Mouse (Mus musculus): ENCODE measurements at regions not wholly inside any gene's neighbourhood (a gene's known extent, or its start where the extent isn't known, plus 50 kb on each side); places are given as distances from the start of the nearest gene placed in this dataset.

GRCm38 (mm10) chr15:65733326-65733725, 718.6 kb upstream of the Gm21961 start:
- no peak for ATAC-seq

GRCm38 (mm10) chr15:65731308-65731707, 716.6 kb upstream of the Gm21961 start:
- ATAC-seq = peak; percentile 82

DNA sequence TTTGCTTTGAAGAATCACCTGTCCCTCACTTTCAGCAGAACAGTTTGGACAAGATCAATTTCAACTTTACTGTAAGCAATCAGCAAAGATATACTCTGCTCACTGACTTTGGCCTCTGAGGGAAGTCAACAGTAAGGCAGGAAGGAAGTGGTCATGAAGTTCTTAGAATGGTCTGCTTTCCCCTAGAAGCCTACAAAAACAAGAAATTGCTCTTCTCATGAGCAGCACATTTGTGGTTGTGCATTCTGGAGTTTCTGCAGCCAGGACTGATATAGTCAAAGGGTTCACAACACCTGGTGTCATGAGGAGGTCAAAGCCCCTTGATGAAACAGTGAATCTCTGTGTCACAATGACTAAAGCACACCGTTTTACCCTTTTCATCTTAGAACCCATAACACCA, 712.4 kb upstream of the Gm21961 start:
- ATAC-seq = peak; percentile 85

- ATAC-seq = no peak
Measured at GRCm38 (mm10) chr15:65726271-65726670, 711.6 kb upstream of the Gm21961 start.

- ATAC-seq = peak; percentile 72
Measured at GRCm38 (mm10) chr15:65703559-65703958, 688.9 kb upstream of the Gm21961 start.

DNA sequence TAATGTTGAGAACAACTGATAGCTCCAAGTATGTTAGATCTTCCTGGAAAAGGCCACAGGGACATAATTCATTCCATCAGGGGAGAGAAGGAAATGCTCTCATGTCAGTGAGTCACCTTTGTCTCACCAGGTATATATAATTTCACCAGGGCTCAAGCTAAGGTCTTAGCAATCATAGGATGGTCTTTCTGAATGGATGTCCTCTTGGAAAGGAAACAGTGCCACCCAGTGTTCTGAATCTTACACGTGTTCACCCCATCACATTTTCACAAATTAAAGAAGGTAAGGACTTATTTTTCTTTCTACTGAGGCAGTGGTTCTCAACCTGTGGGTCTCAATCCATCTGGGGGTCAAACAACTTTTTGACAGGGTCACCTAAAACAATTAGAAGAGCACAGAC, 686.8 kb upstream of the Gm21961 start:
- no peak for ATAC-seq

DNA sequence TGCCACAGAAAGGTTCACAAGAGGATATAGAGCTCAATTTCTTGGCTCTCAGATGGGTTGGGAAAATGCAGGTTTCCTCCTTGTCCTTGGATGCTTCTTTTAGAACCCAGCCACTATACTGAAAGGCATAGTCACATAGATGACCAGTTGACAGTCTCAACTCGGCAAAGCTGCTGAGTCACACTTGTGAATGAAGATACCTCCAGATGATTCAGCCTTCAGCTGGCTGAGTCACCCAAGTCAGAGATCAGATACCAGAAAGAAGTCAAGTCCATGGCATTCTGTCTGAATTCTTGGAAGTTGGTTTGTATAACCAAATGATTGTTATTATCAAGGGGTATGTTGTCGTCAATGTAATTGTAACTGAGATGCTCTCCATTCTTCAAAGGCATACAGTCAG, 683.9 kb upstream of the Gm21961 start:
- ATAC-seq = no peak

All from inflammation-experienced regulatory T-cells, adult 6 months (primary cell).